Mouse (Mus musculus): ENCODE measurements around the gene Tmem189.

Gene Tmem189

GRCm38 (mm10) chr2:167680657-167681056 lies 9.0 kb downstream of the Tmem189 start:
- DNase-seq (ENCODE audit: low spot score in 2 of 2): no peak

- peak; percentile 70 to 73 for DNase-seq (ENCODE audit: low spot score in 2 of 2)
These were observed 9.7 kb downstream of the Tmem189 start for GRCm38 (mm10) chr2:167679902-167680430.

- no peak for DNase-seq (ENCODE audit: low spot score in 2 of 2)
These were observed 11.0 kb downstream of the Tmem189 start for GRCm38 (mm10) chr2:167678600-167678999.

- no peak for DNase-seq (ENCODE audit: low spot score in 2 of 2)
These were observed 14.3 kb downstream of the Tmem189 start for GRCm38 (mm10) chr2:167675120-167675909.

DNA sequence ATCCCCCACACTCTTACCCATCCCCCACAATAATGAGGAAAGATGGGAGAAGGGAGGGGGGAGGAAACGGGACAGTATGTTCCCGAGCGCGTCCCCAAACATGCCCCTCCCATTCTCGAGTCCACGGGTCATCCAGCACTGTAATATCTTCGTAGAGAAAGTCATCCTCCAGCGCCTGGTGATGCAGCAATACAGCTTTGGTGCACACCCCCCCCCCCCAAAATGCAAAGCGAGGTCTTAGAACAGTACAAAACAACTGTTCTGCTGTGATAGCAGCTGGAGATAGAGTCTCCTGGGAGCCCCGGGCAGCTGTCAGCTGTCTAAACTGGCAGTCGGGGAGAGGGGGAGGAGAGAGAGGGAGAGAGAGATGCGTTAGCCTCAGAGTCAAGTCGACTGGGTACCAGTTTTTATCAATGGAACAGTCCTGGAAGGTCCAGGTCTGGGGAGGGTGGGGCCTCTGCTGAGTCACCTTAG lies 17.4 kb downstream of the Tmem189 start:
- DNase-seq (ENCODE audit: low spot score in 2 of 2): no peak

DNA sequence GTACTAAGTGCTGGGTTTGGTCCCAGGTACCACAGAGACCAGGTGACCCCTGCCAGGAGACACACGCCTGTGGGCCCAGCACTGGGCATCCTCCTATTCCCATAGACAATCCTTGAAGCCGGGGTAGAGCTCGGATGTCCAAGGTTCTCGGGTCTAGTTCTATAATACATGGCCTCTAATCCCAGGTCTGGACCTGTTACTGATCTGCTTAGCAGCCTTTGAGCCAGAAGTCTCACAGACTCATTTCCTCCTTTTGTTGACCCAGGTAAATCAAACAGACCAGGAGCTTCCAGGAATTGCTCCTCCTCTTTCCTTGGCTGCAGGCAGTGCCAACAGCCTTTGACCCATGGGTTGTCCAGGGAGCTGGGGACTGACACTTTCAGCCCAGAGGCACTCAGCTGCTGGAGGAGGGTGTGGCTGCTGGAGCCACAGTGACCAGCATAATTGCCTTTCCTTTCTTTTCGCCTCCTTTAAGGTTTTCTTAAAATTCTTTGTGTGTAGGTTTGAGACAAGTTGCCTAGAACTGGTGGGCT lies 18.5 kb downstream of the Tmem189 start:
- no peak for DNase-seq (ENCODE audit: low spot score in 2 of 2)

DNA sequence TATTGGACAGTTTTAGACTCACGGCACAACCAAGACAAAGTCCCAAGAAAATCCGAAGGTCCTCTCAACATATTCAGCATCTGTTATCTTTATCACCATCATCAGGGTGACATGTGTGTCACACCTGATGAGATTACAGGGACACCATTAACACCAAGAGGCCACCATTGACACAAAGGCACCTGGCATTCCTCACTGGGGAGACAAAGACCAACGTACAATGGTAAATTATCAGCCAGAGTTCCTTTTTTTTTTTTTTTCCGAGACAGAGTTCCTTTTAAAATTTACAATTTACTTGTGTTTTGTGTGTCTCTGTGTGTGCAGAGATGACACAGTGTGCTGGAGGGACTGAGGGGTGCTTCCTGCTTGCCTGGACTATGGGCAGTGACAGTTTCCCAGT lies 20.2 kb downstream of the Tmem189 start:
- no peak for DNase-seq (ENCODE audit: low spot score in 2 of 2)

GRCm38 (mm10) chr2:167668426-167668825 lies 21.2 kb downstream of the Tmem189 start:
- DNase-seq (ENCODE audit: low spot score in 2 of 2): no peak

DNA sequence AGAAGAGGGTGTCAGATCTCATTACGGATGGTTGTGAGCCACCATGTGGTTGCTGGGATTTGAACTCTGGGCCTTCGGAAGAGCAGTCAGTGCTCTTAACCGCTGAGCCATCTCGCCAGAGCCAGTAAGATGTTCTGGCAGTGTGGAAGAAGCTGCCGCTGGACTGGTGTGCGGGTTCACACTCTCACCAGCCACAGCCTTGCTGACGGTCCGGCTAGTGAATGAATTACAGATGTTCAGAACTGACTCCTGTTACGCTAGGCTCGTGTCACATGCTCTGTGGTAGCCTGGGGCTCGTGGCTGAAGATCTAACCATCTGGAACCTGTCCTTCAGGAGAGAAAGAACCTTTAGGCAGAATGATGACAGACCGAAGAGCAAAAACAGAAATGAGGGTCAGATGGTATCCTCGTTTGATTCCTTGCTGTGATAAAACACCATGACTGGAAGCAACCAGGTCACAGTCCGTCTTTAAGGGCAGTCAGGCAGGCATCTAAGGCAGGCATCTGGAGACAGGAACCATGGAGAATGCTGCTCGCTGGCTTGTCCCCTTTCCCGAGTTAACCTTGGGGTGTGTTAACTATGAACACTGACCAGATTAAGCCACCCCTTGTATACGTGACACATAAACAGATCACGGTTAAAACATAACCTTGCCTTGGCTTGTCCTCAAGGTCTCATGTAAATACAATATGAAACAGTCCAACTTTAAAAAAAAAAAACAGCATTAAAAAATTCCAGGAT lies 23.5 kb downstream of the Tmem189 start:
- no peak for DNase-seq (ENCODE audit: low spot score in 2 of 2)

DNA sequence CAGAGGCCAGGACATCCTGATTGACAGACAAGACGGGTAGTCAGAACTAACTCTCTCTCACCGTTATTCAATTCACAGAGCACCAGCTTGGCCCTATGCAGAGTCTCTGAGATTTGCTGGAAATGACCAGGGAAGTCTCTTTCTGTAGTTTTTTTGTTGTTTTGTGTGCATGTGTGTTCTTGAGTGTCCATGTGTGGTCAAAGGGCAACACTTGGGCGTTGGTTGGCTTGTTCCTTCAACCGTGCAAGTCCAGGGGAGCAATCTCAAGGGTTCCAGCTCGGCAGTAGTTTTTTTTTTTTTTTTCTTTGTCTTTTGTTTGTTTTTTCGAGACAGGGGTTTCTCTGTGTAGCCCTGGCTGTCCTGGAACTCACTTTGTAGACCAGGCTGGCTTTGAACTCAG lies 26.9 kb downstream of the Tmem189 start:
- no peak for DNase-seq (ENCODE audit: low spot score in 2 of 2)

DNA sequence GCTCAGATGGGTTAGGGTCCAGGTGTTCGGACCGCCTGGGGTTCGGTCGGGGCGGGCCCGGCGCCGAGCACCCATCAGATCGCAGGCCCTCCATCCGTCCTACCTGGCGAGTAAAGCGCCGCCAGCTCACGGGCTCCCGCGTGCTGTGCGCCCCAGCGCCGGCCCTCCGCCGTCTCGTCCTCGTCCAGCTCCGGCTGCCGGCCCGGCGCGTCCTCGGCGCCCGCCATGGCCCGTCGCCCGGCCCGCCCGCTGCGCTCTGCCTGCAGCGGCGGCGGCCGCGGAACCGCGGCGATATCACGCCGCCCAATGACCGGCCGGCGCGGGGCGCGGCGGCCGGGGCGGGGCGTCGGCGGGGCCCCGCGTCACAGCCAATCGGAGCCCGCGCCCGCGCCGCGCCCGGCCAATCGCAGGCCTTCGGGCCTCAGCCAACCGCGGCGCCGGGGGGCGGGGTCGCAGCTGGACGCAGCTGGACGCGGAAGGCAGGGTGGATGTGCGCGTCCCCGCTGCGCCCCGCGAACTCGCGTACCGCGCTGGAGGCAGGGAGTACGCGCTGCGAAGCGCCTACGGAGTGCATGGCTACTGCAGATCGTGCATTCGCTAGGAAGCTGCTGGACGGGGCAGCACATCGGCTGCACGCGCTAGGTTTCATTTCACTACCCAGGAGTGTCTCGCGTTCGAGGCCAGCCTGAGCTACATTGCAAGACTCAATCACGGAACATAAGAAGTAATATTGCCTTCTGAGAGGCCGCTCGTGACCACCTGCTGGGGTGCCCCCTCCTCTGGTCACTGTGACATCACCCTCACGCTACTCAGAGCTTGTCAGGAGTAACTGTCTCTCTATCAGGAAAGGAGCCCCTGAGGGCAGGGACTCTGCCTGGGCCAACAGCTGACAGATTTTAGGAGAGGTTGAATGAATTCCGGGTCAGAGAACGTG lies 28.1 kb downstream of the Tmem189 start, which contains the start of gene Gm20431:
TSS of gene Gm20431 (minus strand) at position 227 of the 934 bp plus-strand sequence.
- peak; percentile 85 to 89 for DNase-seq (ENCODE audit: low spot score in 2 of 2)

DNA sequence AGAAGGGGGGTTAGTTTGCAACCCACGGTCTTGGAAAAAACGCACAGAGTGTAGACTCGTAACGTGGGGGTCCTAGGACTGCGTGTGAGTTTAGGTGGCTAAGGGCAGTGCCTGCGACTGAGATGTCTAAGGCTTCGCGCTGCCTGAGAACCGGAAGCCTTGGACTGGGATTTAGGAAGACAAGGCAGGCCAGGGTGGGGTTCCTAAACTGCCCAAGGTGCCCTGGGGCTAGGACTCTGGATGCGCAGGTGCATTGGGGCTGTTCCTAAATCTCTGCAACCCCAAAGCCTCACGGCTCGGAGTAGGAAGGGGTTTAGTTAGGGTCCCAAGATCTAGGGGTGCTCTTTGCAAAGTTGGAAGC lies 29.0 kb downstream of the Tmem189 start:
- no peak for DNase-seq (ENCODE audit: low spot score in 2 of 2)

DNA sequence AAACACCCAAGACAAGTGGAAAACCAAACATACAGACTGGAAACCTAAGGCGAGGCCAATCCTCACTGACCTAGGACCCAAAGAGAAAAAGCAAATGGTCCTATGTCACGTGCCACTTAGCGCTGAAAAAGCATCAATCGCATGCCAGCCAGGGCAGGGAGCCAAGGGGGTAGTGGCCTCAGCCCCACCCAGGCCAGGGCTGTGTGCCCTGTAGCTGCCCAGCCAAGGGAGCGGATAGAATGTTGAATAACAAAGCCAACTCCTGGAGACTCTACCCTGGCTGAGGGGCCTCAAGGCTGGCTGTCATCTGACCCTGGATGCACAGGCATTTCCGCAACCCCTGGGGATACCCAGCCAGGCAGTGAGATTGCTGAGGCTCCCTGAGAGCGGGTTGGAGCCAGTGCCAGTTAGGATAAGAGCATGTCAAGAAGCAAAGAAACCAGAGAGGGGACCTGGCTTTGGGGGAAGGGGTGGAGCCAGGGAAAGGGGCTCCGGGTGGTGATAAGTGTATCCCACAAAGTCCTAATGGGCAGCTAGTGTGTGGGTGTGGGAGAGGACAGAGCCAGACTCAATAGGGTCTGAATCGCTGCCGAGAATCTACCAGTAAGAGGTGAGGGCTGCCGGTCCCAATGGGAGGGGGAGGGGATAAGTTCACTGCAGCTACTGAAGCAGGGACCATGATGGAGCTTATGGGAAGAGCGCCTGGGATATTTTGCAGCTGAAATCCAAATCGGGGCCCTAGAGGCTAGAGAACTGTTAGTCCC lies 29.6 kb downstream of the Tmem189 start:
- no peak for DNase-seq (ENCODE audit: low spot score in 2 of 2)

DNA sequence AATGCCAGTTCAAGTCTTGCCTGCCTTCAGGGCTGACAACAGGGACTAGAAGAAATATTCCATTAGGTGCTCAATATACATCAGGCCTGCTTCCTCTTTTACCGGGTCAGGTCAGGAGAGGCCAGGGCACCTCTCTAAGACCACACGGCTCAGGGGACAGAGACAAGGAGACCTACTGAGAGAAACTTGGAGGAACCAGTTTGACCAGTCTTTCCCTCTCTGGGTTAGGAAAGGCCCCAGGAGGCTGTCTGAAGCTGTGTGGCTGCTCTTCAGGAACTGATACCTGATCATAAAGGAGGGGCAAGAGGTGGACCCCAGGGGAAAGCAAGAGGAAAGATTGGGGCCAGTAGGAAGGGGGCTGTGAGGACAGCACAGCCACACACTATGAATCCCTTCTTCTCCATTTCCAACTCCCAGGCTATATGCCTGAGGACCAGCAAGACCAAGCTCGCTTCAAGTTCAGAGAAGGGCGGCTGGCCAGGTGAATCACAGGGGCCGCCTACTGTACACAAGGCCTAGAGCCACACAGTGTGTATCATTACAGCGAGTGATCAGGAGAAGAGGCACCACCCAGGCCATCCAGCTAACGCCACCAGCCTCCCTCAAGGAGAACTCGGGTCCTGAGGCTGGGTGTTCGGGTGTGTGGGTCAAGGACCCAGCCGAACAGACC lies 30.3 kb downstream of the Tmem189 start:
- no peak for DNase-seq (ENCODE audit: low spot score in 2 of 2)

DNA sequence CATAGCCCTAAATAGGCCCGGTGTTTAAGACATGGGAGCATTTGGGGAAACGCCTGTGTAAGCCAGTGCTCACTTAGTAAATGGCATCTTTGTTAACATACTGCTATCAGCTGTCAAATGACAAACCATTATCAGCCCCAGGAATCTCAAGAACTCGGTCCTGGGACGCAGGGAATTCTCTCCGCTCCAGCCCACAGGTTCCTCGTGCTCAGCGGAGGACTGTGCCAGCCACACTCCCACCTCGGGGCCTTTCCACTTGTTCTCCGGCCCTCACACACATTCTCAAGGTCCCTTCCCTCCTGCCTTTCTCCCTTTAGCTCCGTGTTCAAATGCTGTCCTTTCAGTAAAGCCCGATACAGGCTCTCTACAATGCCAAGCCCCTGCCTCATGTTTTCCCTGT lies 30.9 kb downstream of the Tmem189 start:
- no peak for DNase-seq (ENCODE audit: low spot score in 2 of 2)

- DNase-seq (ENCODE audit: low spot score in 2 of 2): no peak
These were observed 31.6 kb downstream of the Tmem189 start for GRCm38 (mm10) chr2:167657973-167658372.

DNA sequence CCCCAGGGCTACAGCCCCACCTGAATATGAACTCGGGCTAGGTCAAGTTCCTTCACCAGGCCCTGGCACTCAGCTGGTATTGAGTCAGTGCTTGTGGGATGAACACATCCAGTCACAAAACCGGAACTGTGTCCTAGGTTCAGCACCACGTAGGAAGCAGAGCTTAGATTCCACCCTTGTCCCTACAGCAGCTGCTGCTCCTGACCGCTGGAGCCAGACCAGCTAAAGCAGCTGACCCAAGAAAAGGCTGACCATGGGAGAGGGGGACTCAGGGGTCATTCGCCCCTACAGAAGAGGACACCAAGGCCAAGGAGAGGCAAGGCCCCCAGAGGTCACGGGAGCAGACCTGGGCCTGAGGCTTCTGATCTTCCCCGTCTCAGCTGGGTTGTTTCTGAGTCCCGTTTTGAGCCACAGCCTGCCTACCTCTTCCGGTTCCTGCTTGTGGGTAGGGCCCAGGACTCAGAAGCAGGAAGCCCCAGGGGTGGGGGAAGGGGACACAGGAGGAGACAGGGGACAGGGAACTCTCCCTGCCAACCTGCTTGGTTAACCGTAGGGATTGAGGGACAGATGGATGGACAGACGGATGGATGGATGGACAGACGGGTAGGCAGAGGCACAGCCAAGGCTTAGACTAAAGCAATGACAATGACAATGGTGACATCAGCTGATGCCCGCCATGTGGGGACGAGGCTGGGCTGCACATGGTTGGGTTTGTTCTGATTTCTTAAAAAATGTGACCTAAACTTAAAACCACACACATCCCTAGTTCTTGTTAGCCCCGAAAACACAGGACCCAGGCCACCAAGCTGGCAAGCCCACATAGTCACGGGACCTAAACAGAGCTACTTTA lies 32.8 kb downstream of the Tmem189 start:
- no peak for DNase-seq (ENCODE audit: low spot score in 2 of 2)

DNA sequence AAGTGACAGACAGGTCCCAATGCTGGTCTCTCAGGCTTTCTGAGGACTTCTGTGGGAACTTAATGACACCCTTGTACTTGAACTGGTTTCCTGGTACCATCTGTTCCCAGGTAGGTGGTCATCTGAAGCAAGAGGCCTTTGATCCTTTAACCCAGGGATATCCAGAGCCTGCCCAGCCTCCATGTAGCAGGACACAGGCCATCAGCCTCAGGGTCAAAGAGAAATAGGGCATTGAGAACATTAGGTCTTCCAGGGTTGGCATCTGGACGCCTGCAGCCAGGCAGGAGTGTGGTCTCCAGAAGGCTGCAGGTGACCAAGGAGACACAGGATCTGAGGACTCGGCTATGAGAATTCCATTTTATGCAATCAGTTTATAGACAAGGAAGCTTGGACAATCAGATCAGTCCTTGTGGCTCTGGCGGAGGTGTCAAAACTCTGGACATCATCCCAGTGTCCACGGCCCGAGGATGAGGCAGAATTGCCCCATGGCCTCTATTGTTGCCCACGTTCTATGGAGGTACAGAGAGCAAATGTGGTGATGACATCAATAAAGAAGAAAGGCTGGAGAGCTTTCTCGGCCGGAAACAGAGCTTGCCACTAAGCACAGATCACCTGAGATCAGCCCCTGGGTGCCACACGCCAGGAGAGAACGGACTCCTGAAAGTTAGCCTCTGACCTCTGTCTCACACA lies 34.6 kb downstream of the Tmem189 start:
- DNase-seq (ENCODE audit: low spot score in 2 of 2): no peak

GRCm38 (mm10) chr2:167652694-167653093 lies 36.9 kb downstream of the Tmem189 start:
- DNase-seq (ENCODE audit: low spot score in 2 of 2): no peak

All from frontal cortex, postnatal 25 days (tissue).